Comparison of ENCODE assay signal across 24 mouse cellular contexts in genomic region chr17:29847291-29847690, GRCm38 (mm10).
DNase-seq lines count a peak whose midpoint lies in the region; ATAC-seq and TF ChIP-seq lines count a peak whose summit lies in the region.
"Had no signal": no experiment of that assay in that cellular context is flagged by ENCODE, and none has a peak within 500 bp of the region (broad histone marks: within the 10 kb centered on the region; RNA-seq: fewer than 3 reads in every experiment).

No protein-coding gene starts in this region.

- H3K27ac ChIP-seq in lung, embryonic 16.5 days (ENCODE audit: low read length) = no peak overlapping the region; the same call in 1 of the 2 replicates
- H3K27ac ChIP-seq in cerebellum, adult 2 months (ENCODE audit: insufficient read depth, low read length) = no peak overlapping the region
- no peak overlapping the region for H3K27ac ChIP-seq in heart, embryonic 11.5 days (ENCODE audit: low read depth, low read length)
- H3K27ac ChIP-seq: embryonic facial prominence, embryonic 12.5 days; embryonic facial prominence, embryonic 15.5 days; heart, embryonic 10.5 days; hindbrain, embryonic 12.5 days; hindbrain, embryonic 15.5 days had no signal

- peak; percentile 48 for ATAC-seq in lung, embryonic 16.5 days (ENCODE audit: low read depth)
- ATAC-seq in heart, embryonic 11.5 days (replicated peaks; ENCODE audit: insufficient number of reproducible peaks, low FRiP score, low TSS enrichment) = no peak
- ATAC-seq: activated CD4-positive, CD25-positive, alpha-beta regulatory T cell, adult 4 months; CD4-positive, CD25-positive, alpha-beta regulatory T cell, adult 4 months; forebrain, embryonic 14.5 days; forebrain, postnatal 0 days had no signal

- TF ChIP-seq POLR2A in cerebellum, adult 2 months (IDR thresholded peaks at IDR 0.05; ENCODE audit: borderline replicate concordance, insufficient read depth, low read length) = no peak

- TF ChIP-seq CTCF in cerebellum, adult 2 months (IDR thresholded peaks at IDR 0.05; ENCODE audit: borderline replicate concordance, insufficient read depth, low read depth, low read length) = no peak

- H3K27me3 ChIP-seq in lung, embryonic 16.5 days (ENCODE audit: control insufficient read depth, insufficient read depth, low read depth, low read length) = no peaks in the 10 kb centered on the region
- H3K27me3 ChIP-seq in cerebellum, adult 2 months (ENCODE audit: control insufficient read depth, insufficient read depth, low read length) = no peaks in the 10 kb centered on the region
- peaks cover 14% of the 10 kb centered on the region for H3K27me3 ChIP-seq in heart, embryonic 11.5 days (ENCODE audit: control insufficient read depth, insufficient read depth, low read length)
- H3K27me3 ChIP-seq: hindbrain, embryonic 15.5 days had no signal

- peaks cover 3% of the 10 kb centered on the region for H3K4me1 ChIP-seq in lung, embryonic 16.5 days (replicated peaks; ENCODE audit: control insufficient read depth, insufficient read depth, low read length)
- no peaks in the 10 kb centered on the region for H3K4me1 ChIP-seq in cerebellum, adult 2 months (ENCODE audit: control insufficient read depth, insufficient read depth, low read length)
- H3K4me1 ChIP-seq in heart, embryonic 11.5 days (ENCODE audit: control insufficient read depth, insufficient read depth, low read length) = 0 out of 2 replicates have a peak, but pooled peaks cover 6% of the 10 kb centered on the region

- H3K4me3 ChIP-seq in lung, embryonic 16.5 days (ENCODE audit: low read length) = no peak overlapping the region
- no peak overlapping the region for H3K4me3 ChIP-seq in cerebellum, adult 2 months (replicated peaks; ENCODE audit: insufficient read depth, low read depth, low read length)
- H3K4me3 ChIP-seq in heart, embryonic 11.5 days (ENCODE audit: low read depth, low read length) = no peak overlapping the region
- H3K4me3 ChIP-seq: embryonic facial prominence, embryonic 12.5 days; embryonic facial prominence, embryonic 15.5 days; heart, adult 2 months; heart, embryonic 10.5 days; hindbrain, embryonic 12.5 days; hindbrain, embryonic 15.5 days had no signal

- H3K9ac ChIP-seq in lung, embryonic 16.5 days (ENCODE audit: low read length) = no peak overlapping the region
- H3K9ac ChIP-seq in heart, embryonic 11.5 days (ENCODE audit: low read depth, low read length) = no peak overlapping the region
- H3K9ac ChIP-seq: embryonic facial prominence, embryonic 12.5 days; embryonic facial prominence, embryonic 15.5 days; forebrain, postnatal 0 days; hindbrain, embryonic 12.5 days; hindbrain, embryonic 15.5 days had no signal

- H3K36me3 ChIP-seq in lung, embryonic 16.5 days (ENCODE audit: control insufficient read depth, insufficient read depth, low read length) = no peaks in the 10 kb centered on the region
- H3K36me3 ChIP-seq in heart, embryonic 11.5 days (ENCODE audit: control insufficient read depth, insufficient read depth, low read length) = no peaks in the 10 kb centered on the region
- H3K36me3 ChIP-seq: embryonic facial prominence, embryonic 12.5 days; embryonic facial prominence, embryonic 15.5 days; heart, embryonic 10.5 days; hindbrain, embryonic 12.5 days; hindbrain, embryonic 15.5 days had no signal

- no peak for DNase-seq in lung, postnatal 14 days
- peak; percentile 30 for DNase-seq in embryo, embryonic 9.5 days (ENCODE audit: extremely low spot score)
- peak; percentile 28 for DNase-seq in lung, postnatal 25 days (ENCODE audit: low spot score)
- no peak for DNase-seq in urinary bladder, adult 2 months (ENCODE audit: low spot score)
- DNase-seq in cerebellum, adult 2 months = no peak
- DNase-seq: adrenal gland, adult 8-10 months; adrenal gland, postnatal 25 days; cerebellum, adult 11-12 months; cerebellum, adult 9-10 months; cerebellum, postnatal 14 days; forebrain, postnatal 0 days; gastrocnemius, postnatal 10 days; gastrocnemius, postnatal 36 days; heart, adult 2 months had no signal

- H3K4me2 ChIP-seq in lung, embryonic 16.5 days (ENCODE audit: low read depth, low read length) = no peak overlapping the region
- H3K4me2 ChIP-seq in heart, embryonic 11.5 days = no peak overlapping the region
- H3K4me2 ChIP-seq: embryonic facial prominence, embryonic 12.5 days; embryonic facial prominence, embryonic 15.5 days; hindbrain, embryonic 12.5 days; hindbrain, embryonic 15.5 days had no signal

- 37% methylated on average over 8 of the region's 8 CpGs for WGBS in lung, embryonic 16.5 days
- 89% methylated on average over 8 of the region's 8 CpGs for WGBS in cerebellum, adult 2 months
- 38% methylated on average over 8 of the region's 8 CpGs for WGBS in heart, embryonic 11.5 days (ENCODE audit: insufficient replicate concordance)

- H3K9me3 ChIP-seq in lung, embryonic 16.5 days (ENCODE audit: control insufficient read depth, low read length) = no peaks in the 10 kb centered on the region
- H3K9me3 ChIP-seq in heart, embryonic 11.5 days (replicated peaks; ENCODE audit: control insufficient read depth, low read length) = no peaks in the 10 kb centered on the region
- H3K9me3 ChIP-seq: embryonic facial prominence, embryonic 12.5 days; embryonic facial prominence, embryonic 15.5 days; heart, embryonic 10.5 days; hindbrain, embryonic 12.5 days; hindbrain, embryonic 15.5 days had no signal

Comparison
In these comparisons a context has a peak if more than half of its experiments do, and no peak if none do; other contexts are left out.
1. DNase-seq: peak in embryo, embryonic 9.5 days (single experiment) and lung, postnatal 25 days (single experiment); none in lung, postnatal 14 days (single experiment), urinary bladder, adult 2 months (single experiment) and cerebellum, adult 2 months (0 of 2).